Mouse (Mus musculus) cerebellum, adult 2 months (tissue): ENCODE measurements at regions not wholly inside any gene's neighbourhood (a gene's known extent, or its start where the extent isn't known, plus 50 kb on each side); places are given as distances from the start of the nearest gene placed in this dataset.

ENCODE experiments used
- CTCF ChIP-seq: fragments of 200-500 bp; IDR thresholded peaks from 2 replicates; pipeline ENCODE4 v1.5.1; 2011; ENCODE audit warnings: low read depth, mild to moderate bottlenecking, control low read depth, low read length, moderate library complexity, borderline replicate concordance; ENCODE audit not compliant: insufficient read depth
- POLR2A ChIP-seq: fragments of 200-500 bp; IDR thresholded peaks from 2 replicates; pipeline ENCODE4 v1.6.1; 2011; ENCODE audit warnings: low read length, control low read depth, borderline replicate concordance; ENCODE audit not compliant: insufficient read depth

GRCm38 (mm10) chr16:84135651-84136200, 379.2 kb upstream of the A730009L09Rik start:
- no peak for TF ChIP-seq CTCF
- no peak for TF ChIP-seq POLR2A
